Mouse (Mus musculus) kidney, postnatal 10 days (tissue): ENCODE data around the gene Mup5.
"Not testable (repeated sequence)": the region's sequence is repeated elsewhere in the genome, so short reads cannot be mapped to it uniquely, and the experiment has no call there.

Experiments used
- DNase-seq: peaks from one replicate; pipeline ENCODE4 v3.0.0; 2021; ENCODE audit warnings: mixed read lengths

Gene Mup5

DNA sequence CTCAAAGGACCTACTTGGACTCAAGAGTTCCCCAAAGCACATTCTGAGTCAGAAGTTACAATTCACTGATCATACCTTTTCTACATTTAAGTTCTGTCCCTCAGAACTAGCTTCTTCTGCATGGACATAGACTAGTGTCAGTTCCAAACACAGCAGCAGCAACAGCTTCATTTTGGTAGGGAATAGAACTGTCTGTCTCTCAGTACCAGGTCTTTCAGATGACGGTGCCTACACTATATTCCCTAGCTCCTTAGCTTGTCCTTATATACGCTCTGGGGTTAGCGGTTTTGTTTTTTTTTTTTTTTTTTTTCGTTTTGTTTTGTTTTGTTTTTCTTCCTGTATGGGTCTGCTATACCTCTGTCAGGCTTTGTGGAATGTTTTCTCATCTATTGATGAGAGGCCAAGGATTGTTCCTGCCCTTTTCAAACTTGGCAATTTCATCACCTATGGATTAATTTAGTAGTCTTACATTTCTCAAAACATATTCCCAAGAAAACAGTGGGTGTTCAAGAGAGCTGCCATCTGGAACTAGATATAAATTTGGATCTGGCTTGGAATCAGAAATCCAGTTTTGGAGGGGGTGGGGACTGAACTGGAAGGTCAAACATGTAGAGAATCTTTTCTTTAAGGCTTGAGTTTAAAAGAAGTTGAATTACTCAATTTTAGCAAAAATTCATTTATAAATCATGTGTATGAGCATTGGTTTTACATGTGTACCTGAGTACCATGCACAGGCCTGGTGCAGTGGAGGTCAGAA is at the start of gene Mup5:
Gene Mup5 (minus strand): TSS at position 282 of the 757 bp plus-strand sequence.
- DNase-seq, result no peak

DNA sequence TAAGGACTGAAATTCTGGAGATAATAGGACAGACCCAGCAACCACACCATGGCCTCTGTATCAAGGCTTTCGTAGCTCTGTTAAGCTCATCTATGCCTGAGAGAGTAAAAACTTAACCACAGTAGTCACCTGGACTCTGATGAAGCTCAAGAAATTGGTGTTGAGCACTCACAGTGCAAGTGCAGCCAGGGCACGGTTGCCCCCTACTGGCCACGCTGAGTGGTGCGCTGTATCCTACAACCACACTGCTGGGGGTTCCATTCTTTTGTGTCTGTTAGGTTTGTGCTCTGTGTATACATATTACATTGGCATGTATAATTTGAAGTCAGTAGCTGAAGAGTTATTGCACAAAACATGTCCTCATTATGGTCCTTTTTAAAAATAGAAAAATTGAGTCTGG is 23.1 kb upstream of the Mup5 start:
- DNase-seq, result peak; percentile 34

DNA sequence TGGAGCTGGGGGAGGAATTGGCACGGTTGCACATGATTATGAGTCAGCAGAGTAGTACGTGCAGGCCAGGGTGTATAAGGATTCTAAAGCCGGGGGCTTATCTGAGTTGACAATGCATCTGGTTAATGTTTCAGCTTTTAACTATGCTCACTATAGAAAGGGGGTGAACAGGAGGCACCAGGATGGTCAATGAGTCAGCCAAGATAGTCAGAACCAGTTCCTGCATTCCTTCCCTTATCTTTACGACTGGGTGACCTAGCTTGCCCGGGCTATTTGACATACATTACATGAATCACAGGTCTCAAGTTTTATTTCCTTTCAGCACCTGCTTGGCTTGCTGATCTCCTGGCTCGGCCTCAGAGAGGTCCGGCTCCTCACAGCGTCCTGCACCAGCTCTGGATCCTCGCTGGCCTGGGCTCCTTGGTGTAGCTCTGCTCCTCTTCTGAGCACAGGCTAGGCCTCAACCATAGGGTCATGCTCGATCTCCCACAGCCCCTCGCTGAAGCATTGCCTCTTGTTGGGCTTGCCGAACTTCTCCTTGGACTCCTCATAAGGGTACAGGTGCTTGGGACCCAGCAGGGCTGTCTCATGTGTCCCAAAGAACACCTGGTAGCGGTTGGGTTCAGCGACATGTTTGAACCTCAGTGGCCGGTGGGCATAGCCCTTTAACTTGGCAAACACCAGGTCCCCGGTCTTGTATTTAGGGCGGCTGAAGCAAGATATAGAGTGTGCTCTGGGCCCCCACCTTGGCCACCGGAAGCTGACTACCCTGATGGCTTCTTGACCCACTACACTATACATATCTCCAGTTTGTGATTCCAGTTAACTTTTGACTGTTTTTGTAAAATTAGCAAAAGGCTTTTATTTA is 21.0 kb upstream of the Mup5 start:
- no peak for DNase-seq

- no peak for DNase-seq
Observed at GRCm38 (mm10) chr4:61855344-61855743, 20.3 kb upstream of the Mup5 start.

DNA sequence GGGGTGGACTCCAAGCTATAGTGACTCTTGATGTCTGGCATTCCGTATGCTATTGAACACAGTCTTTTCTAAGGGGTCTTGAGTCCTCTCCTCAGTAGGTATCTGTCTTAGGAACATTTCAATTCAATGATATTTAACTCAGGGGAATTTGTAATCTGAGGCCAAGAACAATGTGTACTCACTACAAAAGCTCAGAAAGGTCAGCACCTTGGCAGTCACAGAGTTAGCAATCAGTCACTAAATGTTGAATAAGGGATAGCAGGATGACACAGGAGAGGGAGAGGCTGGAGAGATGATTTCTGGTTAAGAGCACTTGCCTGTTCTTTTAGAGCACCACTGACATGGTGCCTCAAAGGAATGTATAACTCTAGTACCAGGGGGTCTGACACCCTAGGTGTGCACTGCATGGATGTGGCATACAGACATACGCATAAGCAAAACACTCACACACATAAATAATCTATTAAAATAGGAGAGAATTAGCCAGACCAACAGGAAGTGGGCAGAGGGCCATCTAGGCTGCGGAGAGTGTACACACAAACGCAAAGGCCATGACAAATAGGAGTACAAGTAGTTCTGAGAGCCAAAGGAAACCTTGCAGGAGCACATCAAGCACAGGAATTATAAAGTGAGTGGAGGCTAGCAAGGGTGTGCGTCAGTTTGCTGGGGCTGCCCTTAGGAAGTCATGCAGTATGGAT is 9.9 kb upstream of the Mup5 start:
- no peak for DNase-seq

- DNase-seq, result no peak
Observed at GRCm38 (mm10) chr4:61829211-61829610, 5.8 kb downstream of the Mup5 start.

GRCm38 (mm10) chr4:61823185-61823584 is 11.8 kb downstream of the Mup5 start:
- DNase-seq, result no peak

DNA sequence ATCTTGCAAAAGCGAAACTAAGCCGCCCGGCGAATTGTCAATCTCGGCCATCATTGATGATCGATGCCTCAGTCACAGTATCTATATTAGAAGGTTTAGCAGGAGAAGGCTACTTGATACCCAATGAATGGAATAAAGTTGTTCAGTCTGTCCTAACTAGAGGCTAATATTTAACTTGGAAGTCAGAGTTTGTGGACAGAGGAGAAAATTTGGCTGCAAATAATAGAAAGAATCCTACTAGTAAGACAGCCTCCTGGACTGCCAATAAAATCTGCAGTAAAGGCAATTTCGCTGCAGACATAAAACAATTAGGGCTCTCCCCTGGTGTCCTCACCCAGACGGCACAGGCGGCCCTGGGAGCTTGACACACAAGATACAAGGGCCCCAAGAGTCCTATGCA is 12.5 kb downstream of the Mup5 start:
- not testable (repeated sequence) for DNase-seq

GRCm38 (mm10) chr4:61815602-61816001 is 19.4 kb downstream of the Mup5 start:
- DNase-seq, result no peak

GRCm38 (mm10) chr4:61813435-61813834 is 21.6 kb downstream of the Mup5 start:
- no peak for DNase-seq

- DNase-seq, result peak; percentile 55
Observed at GRCm38 (mm10) chr4:61811193-61811592, 23.8 kb downstream of the Mup5 start.

- DNase-seq, result peak; percentile 6
Observed at GRCm38 (mm10) chr4:61808926-61809325, 26.1 kb downstream of the Mup5 start.

- DNase-seq, result not testable (repeated sequence)
Observed at GRCm38 (mm10) chr4:61789699-61790098, 45.3 kb downstream of the Mup5 start.

- not testable (repeated sequence) for DNase-seq
Observed at GRCm38 (mm10) chr4:61784231-61784630, 50.8 kb downstream of the Mup5 start.

GRCm38 (mm10) chr4:61782169-61782568 is 52.9 kb downstream of the Mup5 start, which contains the start of gene Mup19:
TSS of gene Mup19 (minus strand) at chr4:61782269.
- DNase-seq, result not testable (repeated sequence)
